Mouse (Mus musculus) MEL (cell line): Measurements from ENCODE around the gene Rex1bd. TPM values are rescaled to one million over a fixed set of nuclear protein-coding genes. Genes with fewer than 3 reads are reported as not detected.

Experiments
- DNase-seq: peaks from one replicate; pipeline ENCODE4 v3.0.0; 2011; ENCODE audit warnings: low read depth, low spot score
- H3K27ac ChIP-seq: 2 replicates; pipeline ENCODE4 v1.5.1; 2012; ENCODE audit warnings: low read depth, mild to moderate bottlenecking, control low read depth, low read length, moderate library complexity; ENCODE audit not compliant: control insufficient read depth
- H3K27me3 ChIP-seq, 2 experiments: fragments of 150-350 bp in 1 of 2; sonication (generic) in 1 of 2; 2 replicates each; pipeline ENCODE4 v1.6.1; 2012; ENCODE audit warnings: low read length in 2 of 2, mild to moderate bottlenecking in 2 of 2, improper control_type of control experiment in 1 of 2, moderate library complexity in 1 of 2; ENCODE audit not compliant: insufficient read depth in 2 of 2, control insufficient read depth in 1 of 2
- H3K36me3 ChIP-seq, 2 experiments: 2 replicates each; pipeline ENCODE4 v1.6.1; 2012 to 2014; ENCODE audit warnings: low read length in 2 of 2, improper control_type of control experiment in 1 of 2, inconsistent platforms in 1 of 2, mild to moderate bottlenecking in 1 of 2; ENCODE audit not compliant: insufficient read depth in 2 of 2, control insufficient read depth in 1 of 2
- H3K4me1 ChIP-seq, 2 experiments: fragments of 150-350 bp in 1 of 2; sonication (generic) in 1 of 2; 2 replicates each; pipeline ENCODE4 v1.6.1; 2012; ENCODE audit warnings: low read length in 2 of 2, improper control_type of control experiment in 1 of 2, mild to moderate bottlenecking in 1 of 2; ENCODE audit not compliant: insufficient read depth in 2 of 2, control insufficient read depth in 1 of 2
- H3K4me3 ChIP-seq, 2 experiments: fragments of 150-350 bp in 1 of 2; sonication (generic) in 1 of 2; 2 replicates each; pipeline ENCODE4 v1.5.1; 2012; ENCODE audit warnings: low read depth in 2 of 2, low read length in 2 of 2, mild to moderate bottlenecking in 2 of 2, moderate library complexity in 2 of 2, control low read depth in 1 of 2, improper control_type of control experiment in 1 of 2; ENCODE audit not compliant: control insufficient read depth in 1 of 2, insufficient read depth in 1 of 2
- H3K79me2 ChIP-seq: 2 replicates; pipeline ENCODE4 v1.6.1; 2012; ENCODE audit warnings: mild to moderate bottlenecking, low read length, moderate library complexity; ENCODE audit not compliant: control insufficient read depth, poor library complexity, insufficient read depth
- H3K9ac ChIP-seq: 2 replicates; pipeline ENCODE4 v1.6.1; 2012; ENCODE audit warnings: low read depth, mild to moderate bottlenecking, control low read depth, low read length, moderate library complexity; ENCODE audit not compliant: control insufficient read depth, poor library complexity, severe bottlenecking
- H3K9me3 ChIP-seq: fragments of 150-350 bp; sonication (generic); replicated peaks from 2 replicates; pipeline ENCODE4 v1.6.1; 2012; ENCODE audit warnings: mild to moderate bottlenecking, low read length, improper control_type of control experiment, moderate library complexity; ENCODE audit not compliant: insufficient read depth
- CHD2 ChIP-seq: IDR thresholded peaks from 2 replicates; pipeline ENCODE4 v1.6.1; 2011; ENCODE audit warnings: low read length, improper control_type of control experiment
- CTCF ChIP-seq, 3 experiments: IDR thresholded peaks in 2 of 3; conservative IDR thresholded peaks in 1 of 3; 2 replicates each; pipeline ENCODE4 v1.5.1; 2011 to 2012; ENCODE audit warnings: low read length in 3 of 3, low read depth in 2 of 3, mild to moderate bottlenecking in 2 of 3, improper control_type of control experiment in 1 of 3, inconsistent platforms in 1 of 3, mixed read lengths in 1 of 3, moderate library complexity in 1 of 3; ENCODE audit not compliant: control insufficient read depth in 1 of 3, insufficient read depth in 1 of 3, poor library complexity in 1 of 3, severe bottlenecking in 1 of 3
- ETS1 ChIP-seq: IDR thresholded peaks from 2 replicates; pipeline ENCODE4 v1.6.1; 2012; ENCODE audit warnings: low read depth, mild to moderate bottlenecking, inconsistent platforms, low read length, improper control_type of control experiment, moderate library complexity
- MAX ChIP-seq: IDR thresholded peaks from 2 replicates; pipeline ENCODE4 v1.6.1; 2011; ENCODE audit warnings: low read length, improper control_type of control experiment
- MAZ ChIP-seq: IDR thresholded peaks from 2 replicates; pipeline ENCODE4 v1.6.1; 2012; ENCODE audit warnings: low read depth, mild to moderate bottlenecking, inconsistent platforms, low read length, improper control_type of control experiment
- MXI1 ChIP-seq: IDR thresholded peaks from 2 replicates; pipeline ENCODE4 v1.6.1; 2011; ENCODE audit warnings: mild to moderate bottlenecking, low read depth, low read length, improper control_type of control experiment
- MYC ChIP-seq: IDR thresholded peaks from 2 replicates; pipeline ENCODE4 v1.6.1; 2011; ENCODE audit warnings: low read depth, mild to moderate bottlenecking, low read length, improper control_type of control experiment, moderate library complexity
- NRF1 ChIP-seq: IDR thresholded peaks from 2 replicates; pipeline ENCODE4 v1.6.1; 2014; ENCODE audit warnings: low read depth, mild to moderate bottlenecking, inconsistent platforms, low read length, improper control_type of control experiment, moderate library complexity; ENCODE audit not compliant: poor library complexity, insufficient read depth, severe bottlenecking
- POLR2AphosphoS2 ChIP-seq: IDR thresholded peaks from 2 replicates; pipeline ENCODE4 v1.6.1; 2011; ENCODE audit warnings: low read length, improper control_type of control experiment
- POLR2AphosphoS5 ChIP-seq: IDR thresholded peaks from 2 replicates; pipeline ENCODE4 v1.6.1; 2012; ENCODE audit warnings: low read depth, borderline replicate concordance, mild to moderate bottlenecking, inconsistent platforms, low read length, moderate library complexity, mixed read lengths
- RAD21 ChIP-seq: IDR thresholded peaks from 2 replicates; pipeline ENCODE4 v1.6.1; 2011; ENCODE audit warnings: mild to moderate bottlenecking, low read depth, low read length, improper control_type of control experiment
- RCOR1 ChIP-seq: IDR thresholded peaks from 2 replicates; pipeline ENCODE4 v1.6.1; 2012; ENCODE audit warnings: low read depth, mild to moderate bottlenecking, inconsistent platforms, low read length, improper control_type of control experiment
- SIN3A ChIP-seq: IDR thresholded peaks from 2 replicates; pipeline ENCODE4 v1.6.1; 2012; ENCODE audit warnings: low read length, improper control_type of control experiment, inconsistent platforms
- SMC3 ChIP-seq: IDR thresholded peaks from 2 replicates; pipeline ENCODE4 v1.6.1; 2011; ENCODE audit warnings: low read depth, low read length, improper control_type of control experiment
- TAL1 ChIP-seq: IDR thresholded peaks from 2 replicates; pipeline ENCODE4 v1.6.1; 2012; ENCODE audit warnings: mild to moderate bottlenecking, inconsistent platforms, low read length, moderate library complexity, mixed read lengths
- USF1 ChIP-seq: IDR thresholded peaks from 2 replicates; pipeline ENCODE4 v1.6.1; 2014; ENCODE audit warnings: low read depth, mild to moderate bottlenecking, inconsistent platforms, low read length, improper control_type of control experiment, moderate library complexity
- USF2 ChIP-seq, 2 experiments: IDR thresholded peaks; 2 replicates each; pipeline ENCODE4 v1.6.1; 2011 to 2012; ENCODE audit warnings: improper control_type of control experiment in 2 of 2, low read length in 2 of 2, borderline replicate concordance in 1 of 2, inconsistent platforms in 1 of 2, low read depth in 1 of 2, mild to moderate bottlenecking in 1 of 2; ENCODE audit not compliant: insufficient read depth in 1 of 2
- ZC3H11A ChIP-seq: IDR thresholded peaks from 2 replicates; pipeline ENCODE4 v1.6.1; 2012; ENCODE audit warnings: low read depth, mild to moderate bottlenecking, inconsistent platforms, low read length, improper control_type of control experiment
- ZKSCAN1 ChIP-seq: IDR thresholded peaks from 2 replicates; pipeline ENCODE4 v1.6.1; 2012; ENCODE audit warnings: low read depth, mild to moderate bottlenecking, inconsistent platforms, low read length, improper control_type of control experiment, moderate library complexity
- ZMIZ1 ChIP-seq: IDR thresholded peaks from 2 replicates; pipeline ENCODE4 v1.6.1; 2012; ENCODE audit warnings: low read depth, mild to moderate bottlenecking, inconsistent platforms, low read length, improper control_type of control experiment, moderate library complexity
- polyA plus RNA-seq, 2 experiments: library from polyadenylated mRNA; stranded (reverse) in 1 of 2; unstranded in 1 of 2; fragments of >175 nt in 1 of 2; fragments of >200 nt in 1 of 2; gene quantifications; 2 replicates each; pipeline versions ENCODE4 v1.2.1 to v1.2.4; 2012; ENCODE audit warnings: low replicate concordance in 2 of 2, low read depth in 1 of 2; ENCODE audit not compliant: insufficient read length in 2 of 2, insufficient read depth in 1 of 2, missing spikeins in 1 of 2
- total RNA-seq: library from RNA; depleted of rRNA; stranded (reverse); fragments of 300-350 nt; gene quantifications from 2 replicates; pipeline ENCODE4 v1.2.3, GENCODE M21; 2012

Rex1bd gene
- total and polyA plus RNA-seq, 3 experiments, result 145 to 204 TPM; not detected in 1

DNA sequence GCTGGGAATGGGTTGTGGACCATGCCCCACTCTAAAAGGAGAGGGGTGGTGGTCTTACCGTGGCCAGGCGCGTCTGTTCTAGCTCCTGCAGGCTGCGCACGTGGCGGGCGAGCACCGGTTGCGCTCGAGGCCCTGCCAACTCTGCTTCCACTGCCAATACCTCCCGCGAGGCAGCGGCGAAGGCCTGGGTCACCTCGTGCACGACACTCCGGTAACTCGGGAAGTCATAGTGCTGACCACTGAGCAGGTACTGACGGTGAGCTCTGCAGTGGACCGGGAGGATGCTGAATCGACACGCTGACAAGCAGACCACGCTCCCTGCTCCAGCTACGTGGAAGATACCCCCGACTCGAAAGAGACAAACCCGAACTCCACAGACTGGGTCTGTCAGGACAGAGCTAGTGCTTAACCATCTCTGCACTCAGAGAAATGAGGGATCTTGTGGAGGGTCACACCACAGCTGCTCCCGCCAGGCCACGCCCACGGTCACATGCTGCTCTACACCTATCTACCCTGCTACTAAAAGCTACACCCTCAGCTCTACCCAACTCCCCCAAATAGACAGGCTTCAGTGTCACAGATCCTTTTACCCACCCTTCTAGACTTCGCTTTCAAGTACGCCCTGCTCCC lies 739 bp downstream of the Rex1bd start:
- Histone ChIP-seq H3K27ac (peak overlapping the region; percentile 48), H3K4me1 (peaks cover 2 to 34% of the 10 kb centered on the region in 2 experiments; a peak in 2 of 4 replicates), H3K9me3 (no peaks in the 10 kb centered on the region), H3K27me3 (no peaks in the 10 kb centered on the region), H3K79me2 (peaks cover 40% of the 10 kb centered on the region), H3K9ac (peak overlapping the region; percentile 90), H3K4me3 (peak overlapping the region; percentile 80 to 88), H3K36me3 (peaks cover 5 to 15% of the 10 kb centered on the region in 2 experiments; a peak in 3 of 4 replicates)
- DNase-seq, result no peak
- TF ChIP-seq ETS1, result no peak
- TF ChIP-seq ZC3H11A, result no peak
- no peak for TF ChIP-seq ZKSCAN1
- TF ChIP-seq MAZ, result no peak
- no peak for TF ChIP-seq TAL1
- TF ChIP-seq POLR2AphosphoS2, result no peak
- no peak for TF ChIP-seq RAD21
- no peak for TF ChIP-seq MYC
- TF ChIP-seq RCOR1, result no peak
- 0 out of 4 replicates have a peak, but pooled peaks of 1 of the 2 experiments have one; percentile 28 for TF ChIP-seq USF2 (IDR thresholded peaks at IDR 0.05; ENCODE audit: borderline replicate concordance in 1 of 2, insufficient read depth in 1 of 2, low read depth in 1 of 2, low read length in 2 of 2)
- no peak for TF ChIP-seq CHD2
- 0 out of 2 replicates have a peak, but pooled peaks have one; percentile 2 for TF ChIP-seq SIN3A
- TF ChIP-seq USF1, result peak; percentile 81
- no peak for TF ChIP-seq ZMIZ1
- TF ChIP-seq NRF1, result no peak
- TF ChIP-seq POLR2AphosphoS5, result no peak
- TF ChIP-seq MAX, result peak; percentile 61; the same call in 1 of the 2 replicates

DNA sequence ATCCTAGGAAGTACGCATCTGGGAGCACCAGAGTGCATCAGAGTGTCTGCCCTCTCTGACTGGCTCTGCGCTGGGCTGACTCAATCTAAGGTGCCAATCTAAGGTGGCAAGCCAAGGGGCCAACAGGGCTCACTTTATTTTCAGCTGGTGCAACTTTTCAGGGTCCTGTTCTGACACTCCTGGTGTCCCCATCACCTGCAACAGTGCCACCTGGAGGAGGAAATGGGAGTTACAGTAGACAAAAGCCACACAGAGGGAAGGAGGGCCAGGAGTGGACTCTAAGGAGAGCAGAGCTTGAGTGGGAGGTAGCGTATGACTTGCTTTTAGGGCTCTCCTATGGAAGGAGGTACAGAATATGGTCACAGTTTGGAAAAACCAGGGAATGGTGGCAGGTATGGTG lies 1.7 kb downstream of the Rex1bd start:
- peaks cover 3 to 43% of the 10 kb centered on the region in 2 experiments; a peak in 3 of 4 replicates for H3K4me1 ChIP-seq
- H3K9ac ChIP-seq, result no peak overlapping the region
- no peak overlapping the region for H3K27ac ChIP-seq
- no peak overlapping the region for H3K4me3 ChIP-seq
- TF ChIP-seq RAD21 (peak; percentile 66), POLR2AphosphoS2 (no peak), ZC3H11A (peak; percentile 60), CTCF (IDR thresholded peaks at IDR 0.05 in 2 of 3, conservative IDR thresholded peaks at IDR 0.05 in 1 of 3; ENCODE audit: control insufficient read depth in 1 of 3, insufficient read depth in 1 of 3, low read depth in 2 of 3, low read length in 3 of 3, poor library complexity in 1 of 3, severe bottlenecking in 1 of 3) (peak; percentile 78 to 91 (median 81)), ZMIZ1 (no peak), SMC3 (peak; percentile 89), MXI1 (no peak), SIN3A (peak; percentile 32; the same call in 1 of the 2 replicates), USF2 (IDR thresholded peaks at IDR 0.05; ENCODE audit: borderline replicate concordance in 1 of 2, insufficient read depth in 1 of 2, low read depth in 1 of 2, low read length in 2 of 2) (no peak)
- TF ChIP-seq, all 39 proteins: peak for 5
- H3K79me2 ChIP-seq, result peaks cover 32% of the 10 kb centered on the region
- H3K36me3 ChIP-seq, result peaks cover 5 to 18% of the 10 kb centered on the region in 2 experiments; a peak in 3 of 4 replicates
- no peaks in the 10 kb centered on the region for H3K27me3 ChIP-seq
- DNase-seq, result peak; percentile 80
- no peaks in the 10 kb centered on the region for H3K9me3 ChIP-seq
